Mouse (Mus musculus) spleen, embryonic (tissue): Measurements from ENCODE around the gene Ifna5.
"Not testable (repeated sequence)": the region's sequence is repeated elsewhere in the genome, so short reads cannot be mapped to it uniquely, and the experiment has no call there.

Experiments
- CTCF ChIA-PET: fragments of 350-600 bp; sonication (Branson Sonifier 250); formaldehyde crosslinking; loops from one replicate; lab custom pipeline; 2022; lab: Charles Lee

Gene Ifna5

GRCm38 (mm10) chr4:88835225-88835624 lies at the start of gene Ifna5:
Ifna5 (plus strand) TSS chr4:88835525.
- CTCF ChIA-PET = not testable (repeated sequence)

GRCm38 (mm10) chr4:88788402-88788801 lies 46.9 kb upstream of the Ifna5 start, which contains the start of gene Gm13277:
Gm13277 (plus strand) TSS chr4:88788632.
- CTCF ChIA-PET = not testable (repeated sequence)

- CTCF ChIA-PET = not testable (repeated sequence)
Measured at GRCm38 (mm10) chr4:88791250-88791649, 44.1 kb upstream of the Ifna5 start, which contains the start of gene Gm13278. Gm13278 (plus strand) TSS chr4:88791550.

- CTCF ChIA-PET = not testable (repeated sequence)
Measured at GRCm38 (mm10) chr4:88793936-88794675, 41.2 kb upstream of the Ifna5 start, which contains the start of gene Gm13275. Gm13275 (plus strand) TSS chr4:88794487.

GRCm38 (mm10) chr4:88797097-88797496 lies 38.2 kb upstream of the Ifna5 start, which contains the start of gene Gm13279:
Gm13279 (plus strand) TSS chr4:88797397.
- CTCF ChIA-PET = not testable (repeated sequence)

- CTCF ChIA-PET = not testable (repeated sequence)
Measured at GRCm38 (mm10) chr4:88799365-88799764, 36.0 kb upstream of the Ifna5 start, which contains the start of gene Gm13285. Gm13285 (plus strand) TSS chr4:88799665.

- CTCF ChIA-PET = not testable (repeated sequence)
Measured at GRCm38 (mm10) chr4:88802954-88803353, 32.4 kb upstream of the Ifna5 start, which contains the start of gene Gm13287. Gm13287 (plus strand) TSS chr4:88803254.

GRCm38 (mm10) chr4:88805231-88805630 lies 30.1 kb upstream of the Ifna5 start, which contains the start of gene Gm13288:
Gm13288 (plus strand) TSS chr4:88805531.
- CTCF ChIA-PET = not testable (repeated sequence)

GRCm38 (mm10) chr4:88805761-88806160 lies 29.6 kb upstream of the Ifna5 start:
- CTCF ChIA-PET = not testable (repeated sequence)

- CTCF ChIA-PET = no interaction called here
Measured at GRCm38 (mm10) chr4:88815928-88816327, 19.4 kb upstream of the Ifna5 start, which contains the start of gene Ifna7. Ifna7 (plus strand) TSS chr4:88816228.

GRCm38 (mm10) chr4:88819659-88820058 lies 15.7 kb upstream of the Ifna5 start, which contains the start of gene Ifna11:
Ifna11 (plus strand) TSS chr4:88819959.
- CTCF ChIA-PET = no interaction called here

- CTCF ChIA-PET = interaction anchor here (0.6 kb wide), 1 partner anchor 404 kb away, joined by 4 read pairs; no protein-coding TSS in a partner anchor
Measured at GRCm38 (mm10) chr4:88822995-88823394, 12.3 kb upstream of the Ifna5 start.

- CTCF ChIA-PET = not testable (repeated sequence)
Measured at GRCm38 (mm10) chr4:88827116-88827515, 8.2 kb upstream of the Ifna5 start, which contains the start of gene Ifna6. Ifna6 (plus strand) TSS chr4:88827416.

- CTCF ChIA-PET = no interaction called here
Measured at GRCm38 (mm10) chr4:88830523-88830922, 4.8 kb upstream of the Ifna5 start.

- CTCF ChIA-PET = no interaction called here
Measured at GRCm38 (mm10) chr4:88838828-88839227, 3.5 kb downstream of the Ifna5 start.

GRCm38 (mm10) chr4:88840058-88840457 lies 4.7 kb downstream of the Ifna5 start:
- CTCF ChIA-PET = interaction anchor here (0.6 to 0.7 kb wide), 4 partner anchors 20 to 470 kb away, joined by 3 to 6 read pairs (median 3); no protein-coding TSS in a partner anchor

GRCm38 (mm10) chr4:88841438-88841911 lies 6.2 kb downstream of the Ifna5 start, which contains the start of gene Ifna4:
Ifna4 (plus strand) TSS chr4:88841861.
- CTCF ChIA-PET = interaction anchor here (0.7 kb wide), 1 partner anchor 288 kb away, joined by 6 read pairs; no protein-coding TSS in a partner anchor

GRCm38 (mm10) chr4:88845334-88845733 lies 10.0 kb downstream of the Ifna5 start:
- CTCF ChIA-PET = no interaction called here

GRCm38 (mm10) chr4:88849698-88850097 lies 14.4 kb downstream of the Ifna5 start, which contains the start of gene Ifna1:
Ifna1 (plus strand) TSS chr4:88850087.
- CTCF ChIA-PET = no interaction called here

- CTCF ChIA-PET = no interaction called here
Measured at GRCm38 (mm10) chr4:88851026-88851763, 15.9 kb downstream of the Ifna5 start.

- CTCF ChIA-PET = no interaction called here
Measured at GRCm38 (mm10) chr4:88859214-88859613, 23.9 kb downstream of the Ifna5 start.
